Mouse (Mus musculus) myocyte (in vitro differentiated cells): ENCODE data around the gene Psen1. TPM values are rescaled to one million over a fixed set of nuclear protein-coding genes. Genes with fewer than 3 reads are reported as not detected.

Experiments used
- H3K27me3 ChIP-seq: one replicate; pipeline ENCODE4 v1.6.1; 2011; ENCODE audit not compliant: control insufficient read depth, insufficient read depth, insufficient read length
- H3K36me3 ChIP-seq: one replicate; pipeline ENCODE4 v1.6.1; 2011; ENCODE audit not compliant: control insufficient read depth, insufficient read depth
- H3K4me2 ChIP-seq: one replicate; pipeline ENCODE4 v1.6.1; 2011; ENCODE audit warnings: low read depth, control low read depth
- H3K4me3 ChIP-seq: one replicate; pipeline ENCODE4 v1.5.1; 2011; ENCODE audit warnings: mild to moderate bottlenecking, control low read depth, moderate library complexity
- H3K79me2 ChIP-seq: one replicate; pipeline ENCODE4 v1.6.1; 2011; ENCODE audit not compliant: control insufficient read depth, insufficient read depth
- H3ac ChIP-seq: one replicate; pipeline ENCODE4 v1.6.1; 2011; ENCODE audit not compliant: control insufficient read depth, insufficient read length
- CEBPB ChIP-seq: IDR thresholded peaks from 2 replicates; pipeline ENCODE4 v1.6.1; 2011; ENCODE audit warnings: mild to moderate bottlenecking, moderate library complexity; ENCODE audit not compliant: poor library complexity, insufficient read depth, severe bottlenecking
- E2F4 ChIP-seq: IDR thresholded peaks from one replicate; pipeline ENCODE4 v1.6.1; 2011; ENCODE audit warnings: mild to moderate bottlenecking, control low read depth, moderate library complexity; ENCODE audit not compliant: insufficient read depth
- MAX ChIP-seq: IDR thresholded peaks from one replicate; pipeline ENCODE4 v1.6.1; 2011; ENCODE audit warnings: low read depth, mild to moderate bottlenecking, control low read depth
- MYOD1 ChIP-seq, 3 experiments: IDR thresholded peaks; one replicate each; pipeline ENCODE4 v1.6.1; 2011; ENCODE audit warnings: control low read depth in 2 of 3, low read depth in 2 of 3, mild to moderate bottlenecking in 2 of 3, moderate library complexity in 1 of 3; ENCODE audit not compliant: insufficient read length in 2 of 3, control insufficient read depth in 1 of 3
- MYOG ChIP-seq, 3 experiments: IDR thresholded peaks; one replicate each; pipeline ENCODE4 v1.6.1; 2011; ENCODE audit warnings: control low read depth in 2 of 3, low read depth in 2 of 3, mild to moderate bottlenecking in 2 of 3; ENCODE audit not compliant: insufficient read length in 2 of 3, control insufficient read depth in 1 of 3, insufficient read depth in 1 of 3
- POLR2A ChIP-seq: IDR thresholded peaks from one replicate; pipeline ENCODE4 v1.6.1; 2011; ENCODE audit warnings: low read depth, mild to moderate bottlenecking, control low read depth, moderate library complexity; ENCODE audit not compliant: insufficient read length
- POLR2AphosphoS2 ChIP-seq: IDR thresholded peaks from one replicate; pipeline ENCODE4 v1.6.1; 2011; ENCODE audit warnings: low read depth, control low read depth; ENCODE audit not compliant: insufficient read length
- REST ChIP-seq: IDR thresholded peaks from one replicate; pipeline ENCODE4 v1.6.1; 2011; ENCODE audit warnings: mild to moderate bottlenecking, control low read depth, moderate library complexity; ENCODE audit not compliant: insufficient read depth, insufficient read length
- SRF ChIP-seq: IDR thresholded peaks from one replicate; pipeline ENCODE4 v1.6.1; 2011; ENCODE audit warnings: low read depth; ENCODE audit not compliant: control insufficient read depth, insufficient read length
- TCF12 ChIP-seq: IDR thresholded peaks from one replicate; pipeline ENCODE4 v1.6.1; 2011; ENCODE audit warnings: mild to moderate bottlenecking, control low read depth; ENCODE audit not compliant: poor library complexity, insufficient read depth, severe bottlenecking
- TCF3 ChIP-seq: IDR thresholded peaks from one replicate; pipeline ENCODE4 v1.6.1; 2011; ENCODE audit warnings: low read depth, control low read depth; ENCODE audit not compliant: insufficient read length
- USF1 ChIP-seq: IDR thresholded peaks from one replicate; pipeline ENCODE4 v1.6.1; 2011; ENCODE audit warnings: low read depth, mild to moderate bottlenecking, control low read depth, moderate library complexity
- polyA plus RNA-seq: library from polyadenylated mRNA; unstranded; fragments of >200 nt; fragmentation: generic; extraction: Trizol; gene quantifications from one replicate; pipeline ENCODE4 v1.2.1, GENCODE M21; 2012; ENCODE audit warnings: missing spikeins

Gene Psen1
- polyA plus RNA-seq, 1 experiment = 53.7 TPM

- Histone ChIP-seq H3ac (no peak overlapping the region), H3K79me2 (no peaks in the 10 kb centered on the region), H3K4me2 (no peak overlapping the region), H3K27me3 (no peaks in the 10 kb centered on the region), H3K36me3 (no peaks in the 10 kb centered on the region), H3K4me3 (no peak overlapping the region)
- TF ChIP-seq SRF (no peak), MYOD1 (IDR thresholded peaks at IDR 0.05; ENCODE audit: control insufficient read depth in 1 of 3, insufficient read length in 2 of 3, low read depth in 2 of 3) (no peak)
Measured at GRCm38 (mm10) chr12:83706951-83707350, 19.0 kb downstream of the Psen1 start.

GRCm38 (mm10) chr12:83708160-83709092, 20.5 kb downstream of the Psen1 start:
- Histone ChIP-seq H3K79me2 (no peaks in the 10 kb centered on the region), H3K27me3 (no peaks in the 10 kb centered on the region), H3K4me2 (no peak overlapping the region), H3K36me3 (no peaks in the 10 kb centered on the region), H3ac (no peak overlapping the region), H3K4me3 (no peak overlapping the region)
- TF ChIP-seq REST (no peak), MYOG (IDR thresholded peaks at IDR 0.05; ENCODE audit: control insufficient read depth in 1 of 3, insufficient read depth in 1 of 3, insufficient read length in 2 of 3, low read depth in 2 of 3) (no peak), POLR2AphosphoS2 (no peak)

GRCm38 (mm10) chr12:83709934-83710333, 22.0 kb downstream of the Psen1 start:
- H3K4me2 ChIP-seq = no peak overlapping the region
- H3K79me2 ChIP-seq = no peaks in the 10 kb centered on the region
- H3K4me3 ChIP-seq = no peak overlapping the region
- TF ChIP-seq POLR2AphosphoS2 (no peak), MYOG (IDR thresholded peaks at IDR 0.05; ENCODE audit: control insufficient read depth in 1 of 3, insufficient read depth in 1 of 3, insufficient read length in 2 of 3, low read depth in 2 of 3) (no peak), TCF12 (no peak), MYOD1 (IDR thresholded peaks at IDR 0.05; ENCODE audit: control insufficient read depth in 1 of 3, insufficient read length in 2 of 3, low read depth in 2 of 3) (no peak), POLR2A (no peak), TCF3 (no peak), CEBPB (no peak), REST (no peak)
- H3K36me3 ChIP-seq = peaks cover 9% of the 10 kb centered on the region
- no peak overlapping the region for H3ac ChIP-seq
- H3K27me3 ChIP-seq = no peaks in the 10 kb centered on the region

GRCm38 (mm10) chr12:83713749-83714148, 25.8 kb downstream of the Psen1 start:
- no peak for TF ChIP-seq POLR2A
- TF ChIP-seq REST = no peak
- no peak for TF ChIP-seq CEBPB
- no peak for TF ChIP-seq MYOD1 (IDR thresholded peaks at IDR 0.05; ENCODE audit: control insufficient read depth in 1 of 3, insufficient read length in 2 of 3, low read depth in 2 of 3)
- TF ChIP-seq MYOG (IDR thresholded peaks at IDR 0.05; ENCODE audit: control insufficient read depth in 1 of 3, insufficient read depth in 1 of 3, insufficient read length in 2 of 3, low read depth in 2 of 3) = no peak
- no peak for TF ChIP-seq TCF3
- no peak for TF ChIP-seq TCF12
- no peak for TF ChIP-seq MAX
- peaks cover 20% of the 10 kb centered on the region for H3K36me3 ChIP-seq
- H3K79me2 ChIP-seq = no peaks in the 10 kb centered on the region
- H3K27me3 ChIP-seq = no peaks in the 10 kb centered on the region
- H3K4me2 ChIP-seq = no peak overlapping the region
- H3ac ChIP-seq = no peak overlapping the region
- H3K4me3 ChIP-seq = no peak overlapping the region

GRCm38 (mm10) chr12:83716416-83717184, 28.6 kb downstream of the Psen1 start:
- Histone ChIP-seq H3K79me2 (no peaks in the 10 kb centered on the region), H3K4me3 (no peak overlapping the region), H3K27me3 (no peaks in the 10 kb centered on the region), H3K36me3 (peaks cover 27% of the 10 kb centered on the region), H3ac (no peak overlapping the region), H3K4me2 (no peak overlapping the region)
- TF ChIP-seq E2F4 (no peak), MYOG (IDR thresholded peaks at IDR 0.05; ENCODE audit: control insufficient read depth in 1 of 3, insufficient read depth in 1 of 3, insufficient read length in 2 of 3, low read depth in 2 of 3) (no peak), TCF3 (no peak), TCF12 (no peak), MYOD1 (IDR thresholded peaks at IDR 0.05; ENCODE audit: control insufficient read depth in 1 of 3, insufficient read length in 2 of 3, low read depth in 2 of 3) (no peak), SRF (no peak), CEBPB (no peak), MAX (no peak), REST (no peak), POLR2A (no peak), USF1 (no peak)
